Mouse (Mus musculus): ENCODE measurements at regions not wholly inside any gene's neighbourhood (a gene's known extent, or its start where the extent isn't known, plus 50 kb on each side); places are given as distances from the start of the nearest gene placed in this dataset.

DNA sequence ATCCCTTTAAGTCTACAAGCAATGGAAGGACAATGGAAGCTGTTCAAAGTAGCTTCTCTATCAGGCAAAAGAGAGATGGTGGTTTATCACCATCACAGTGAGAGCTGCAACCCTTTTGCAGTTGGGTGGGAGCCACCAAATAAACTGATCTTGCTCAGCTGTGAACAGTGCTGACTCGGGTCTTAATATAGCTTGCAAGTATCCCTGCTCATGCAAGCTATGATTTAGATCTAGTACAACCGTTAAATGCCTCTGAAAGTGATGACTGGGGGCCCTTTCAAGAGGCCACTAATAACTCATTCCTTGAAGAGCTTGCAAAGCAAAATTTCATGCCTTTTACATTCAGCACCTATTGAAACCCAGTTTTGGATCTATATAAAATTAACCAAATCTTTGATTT lies 1154.5 kb upstream of the Lrrtm3 start:
- DNase-seq (ENCODE audit: extremely low spot score in 1 of 2, low spot score in 1 of 2), result no peak

DNA sequence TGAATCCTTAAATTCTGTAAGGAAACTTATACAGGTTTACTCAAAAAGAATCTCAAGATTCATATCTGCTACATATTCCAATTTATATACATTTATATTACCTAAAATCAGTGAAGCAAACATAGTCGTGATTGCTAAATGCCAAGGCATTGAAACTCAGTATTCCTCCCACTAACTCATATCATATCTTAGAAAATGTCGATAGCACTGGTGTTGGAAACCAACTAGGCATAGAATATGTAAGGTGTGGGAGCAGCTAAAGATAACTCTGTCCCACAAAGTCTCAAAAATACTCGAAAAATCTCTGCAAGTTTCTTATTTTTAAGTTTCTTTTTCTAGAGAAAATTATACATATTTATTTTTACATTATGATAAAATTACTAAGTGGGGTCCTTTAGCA lies 1134.1 kb upstream of the Lrrtm3 start:
- peak in 1 of 2 experiments; percentile 31 for DNase-seq (ENCODE audit: extremely low spot score in 1 of 2, low spot score in 1 of 2)

DNA sequence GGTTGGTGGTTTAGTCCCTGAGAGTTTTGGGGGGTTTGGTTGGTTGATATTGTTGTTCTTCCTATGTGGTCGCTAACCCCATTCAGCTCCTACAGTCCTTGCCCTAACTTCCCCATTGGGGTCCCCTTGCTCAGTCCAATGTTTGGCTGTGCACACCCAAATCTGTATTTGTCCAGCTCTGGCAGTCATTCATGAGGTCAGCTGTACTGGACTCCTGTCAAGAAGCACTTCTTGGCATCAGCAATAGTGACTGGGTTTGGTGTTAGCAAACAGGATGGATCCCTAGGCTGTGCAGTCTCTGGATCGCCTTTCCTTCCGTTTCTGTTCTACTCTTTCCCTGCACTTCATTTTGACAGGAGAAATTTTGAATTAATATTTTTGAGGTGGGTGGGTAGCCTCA lies 1131.1 kb upstream of the Lrrtm3 start:
- DNase-seq (ENCODE audit: extremely low spot score in 1 of 2, low spot score in 1 of 2), result no peak

DNA sequence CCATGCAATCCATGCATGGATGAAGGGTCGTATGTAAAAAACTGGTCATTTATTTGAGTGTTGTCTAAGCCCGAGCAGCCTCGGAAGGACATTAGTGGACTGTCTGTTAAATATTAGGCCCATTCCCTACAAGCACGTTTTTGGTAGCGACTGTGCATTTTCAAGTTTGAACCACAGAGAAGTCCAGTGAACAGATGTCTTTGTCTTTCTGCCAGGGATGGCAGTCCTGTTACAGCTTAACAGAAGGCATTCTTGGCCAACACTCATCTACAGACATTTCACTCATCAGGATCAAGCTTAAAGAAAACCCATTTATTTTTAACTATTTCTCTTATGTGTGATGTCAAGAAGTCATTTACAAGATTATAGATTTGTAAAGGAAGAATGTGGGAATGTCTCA lies 1129.2 kb upstream of the Lrrtm3 start:
- DNase-seq (ENCODE audit: extremely low spot score in 1 of 2, low spot score in 1 of 2), result peak in 1 of 2 experiments; percentile 13

DNA sequence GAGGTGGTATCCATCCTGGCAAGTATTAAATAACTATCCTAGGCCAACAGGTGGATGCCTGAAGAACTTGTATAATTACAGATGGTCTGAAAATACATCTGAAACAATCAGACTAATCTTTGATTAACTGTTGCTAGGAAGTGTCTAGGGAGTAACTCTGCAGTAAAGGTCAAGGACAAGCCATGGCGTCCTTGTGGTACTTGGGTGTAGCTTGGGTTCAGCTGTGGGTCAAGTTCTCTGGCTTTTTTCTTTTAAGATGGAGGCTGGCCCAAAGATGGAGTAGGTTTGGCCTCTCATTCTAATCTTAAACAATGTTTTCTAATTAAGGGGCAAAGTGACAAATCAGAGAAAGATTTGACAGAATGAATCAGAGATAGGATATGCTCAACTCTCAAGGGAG lies 1126.1 kb upstream of the Lrrtm3 start:
- DNase-seq (ENCODE audit: extremely low spot score in 1 of 2, low spot score in 1 of 2), result no peak

DNA sequence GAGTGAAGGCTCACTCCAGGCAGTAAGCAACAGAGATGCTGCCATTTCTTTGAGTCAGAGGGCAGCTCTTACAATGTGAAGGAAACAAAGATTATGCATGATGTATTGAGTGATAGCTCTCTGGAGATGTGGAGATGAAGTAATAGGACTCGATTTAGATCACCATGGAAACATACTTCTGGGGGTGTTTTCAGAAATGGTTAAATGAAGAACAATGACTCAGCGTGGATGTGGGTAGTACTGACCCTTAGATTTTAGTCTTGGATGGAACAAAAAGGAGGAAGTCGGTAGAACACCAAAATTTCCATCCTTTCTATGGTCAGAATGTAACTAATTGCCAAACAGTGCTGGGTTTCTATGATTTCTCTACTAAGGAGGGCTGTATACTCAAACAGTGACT lies 1125.1 kb upstream of the Lrrtm3 start:
- DNase-seq (ENCODE audit: extremely low spot score in 1 of 2, low spot score in 1 of 2), result peak; percentile 24 to 46

DNA sequence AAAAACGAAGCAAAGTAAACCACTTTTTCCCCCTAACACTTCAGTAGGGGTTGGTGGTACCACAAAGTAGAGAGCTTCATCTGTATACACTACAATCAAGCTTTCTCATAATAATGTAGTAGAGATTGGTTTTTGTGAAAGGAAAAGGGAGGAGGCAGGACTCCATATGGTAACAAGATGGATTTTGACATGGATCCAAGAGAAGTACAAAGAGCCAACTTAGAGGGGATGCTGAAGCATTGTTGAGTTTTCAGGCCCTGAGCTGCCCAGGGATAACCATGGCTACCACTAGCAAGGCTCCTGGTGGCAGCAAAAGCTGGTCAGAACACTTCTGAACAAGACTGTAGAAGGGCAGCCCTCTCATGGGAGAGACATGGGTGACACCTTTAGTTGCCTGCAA lies 1093.6 kb upstream of the Lrrtm3 start:
- no peak for DNase-seq (ENCODE audit: extremely low spot score in 1 of 2, low spot score in 1 of 2)

DNA sequence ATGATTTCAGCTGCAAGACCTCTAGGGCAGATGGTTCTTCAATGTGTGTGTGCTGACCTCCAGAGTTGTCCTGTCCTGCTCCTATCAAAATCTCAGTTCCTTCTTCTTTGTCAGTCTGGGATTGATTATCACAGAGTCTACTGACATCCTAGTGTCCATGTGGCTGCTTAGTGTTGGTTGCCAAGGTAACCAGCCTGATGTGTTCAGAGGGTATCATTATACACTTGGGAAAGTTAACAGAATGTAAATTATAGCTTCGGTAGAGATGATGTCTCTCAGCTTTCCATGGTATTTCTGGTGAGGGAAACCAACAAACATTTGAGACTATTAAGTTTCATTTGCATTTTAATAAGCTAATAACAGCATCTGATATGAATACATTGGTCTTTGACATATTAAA lies 1092.5 kb upstream of the Lrrtm3 start:
- no peak for DNase-seq (ENCODE audit: extremely low spot score in 1 of 2, low spot score in 1 of 2)

DNA sequence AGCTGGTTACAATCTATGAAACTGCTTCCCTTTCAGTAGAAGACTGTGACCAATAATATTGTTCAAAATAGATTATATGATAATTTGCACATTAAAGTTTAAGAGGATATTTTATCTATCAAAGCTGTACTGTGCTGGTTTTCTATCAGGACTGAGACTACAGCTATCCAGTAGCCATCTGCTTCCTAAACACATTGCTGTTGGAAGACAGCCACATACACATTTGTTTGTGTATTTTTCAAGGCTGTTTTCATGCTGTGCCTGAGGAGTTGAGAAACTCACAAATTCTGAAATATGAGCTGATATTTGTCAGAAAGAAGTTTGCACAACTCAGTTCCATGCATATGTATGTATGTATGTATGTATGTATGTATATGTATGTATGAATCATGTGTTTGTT lies 1089.0 kb upstream of the Lrrtm3 start:
- peak in 1 of 2 experiments; percentile 12 for DNase-seq (ENCODE audit: extremely low spot score in 1 of 2, low spot score in 1 of 2)

DNA sequence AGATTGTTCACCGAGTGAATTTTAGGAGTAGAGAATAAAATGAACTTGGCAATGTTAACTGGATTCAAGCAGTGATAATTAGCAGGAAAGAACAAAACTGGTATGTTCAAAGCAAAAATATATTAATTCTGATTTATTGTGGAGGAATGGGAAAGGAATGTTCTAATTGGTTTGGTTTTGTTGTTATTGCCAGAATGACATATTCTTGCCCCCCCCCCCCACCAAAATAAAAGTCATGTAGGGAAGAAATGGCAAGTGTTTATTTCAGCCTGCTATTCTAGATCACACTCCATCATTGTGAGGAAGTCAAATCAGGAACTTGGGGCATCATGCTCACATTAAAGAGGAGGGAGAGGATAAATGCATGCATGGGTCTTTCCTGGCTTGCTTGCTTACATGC lies 1064.1 kb upstream of the Lrrtm3 start:
- no peak for DNase-seq (ENCODE audit: extremely low spot score in 1 of 2, low spot score in 1 of 2)

DNA sequence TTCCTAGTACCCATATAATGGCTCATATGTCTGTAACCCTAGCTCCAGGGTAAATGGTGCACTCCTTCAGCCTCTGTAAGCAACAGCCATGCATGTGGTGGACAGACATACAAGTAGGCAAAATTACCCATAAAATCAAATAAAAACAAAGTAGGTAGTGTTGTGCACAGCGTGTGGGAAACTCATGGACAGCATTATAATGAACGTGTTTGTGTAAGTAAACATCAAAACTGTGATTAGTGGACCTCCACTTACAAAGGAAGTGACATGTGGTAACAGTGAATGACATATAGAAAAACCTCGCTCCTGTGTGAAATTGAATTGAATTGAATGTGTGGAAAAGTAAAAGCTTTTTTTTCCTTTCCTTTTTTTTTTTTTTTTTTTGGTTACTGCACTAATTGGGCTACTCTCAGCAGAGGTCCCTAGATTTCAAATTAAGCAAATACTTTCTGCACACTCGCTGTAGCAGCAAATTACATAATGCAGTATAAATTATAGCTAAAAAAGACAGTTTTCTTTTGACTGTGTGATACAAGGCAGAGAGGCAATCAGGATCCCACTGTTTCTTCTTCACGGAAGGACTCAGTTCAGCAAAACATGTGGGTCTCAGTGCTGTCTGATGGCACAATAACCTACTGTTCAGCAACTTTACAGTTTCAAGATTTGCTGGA lies 1035.0 kb upstream of the Lrrtm3 start:
- no peak for DNase-seq (ENCODE audit: extremely low spot score in 1 of 2, low spot score in 1 of 2)

DNA sequence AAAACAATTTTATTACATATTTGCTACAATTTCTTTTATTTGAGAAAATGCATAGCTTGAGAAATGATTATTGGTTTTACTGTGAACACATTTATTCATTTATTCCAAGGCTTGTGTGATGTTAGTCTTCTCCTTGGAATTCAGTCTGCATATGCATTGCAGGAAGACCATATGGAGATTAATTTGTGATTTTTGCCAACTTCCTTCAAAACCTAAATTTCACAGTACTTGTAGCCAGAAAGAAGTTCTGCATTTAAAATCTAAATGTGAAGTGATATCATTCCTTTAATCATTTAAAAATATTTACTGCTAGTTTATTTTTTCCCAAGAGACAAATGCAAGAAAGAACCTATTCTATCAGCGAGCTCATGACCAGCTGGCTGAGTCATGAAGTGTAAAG lies 1028.1 kb upstream of the Lrrtm3 start:
- DNase-seq (ENCODE audit: extremely low spot score in 1 of 2, low spot score in 1 of 2), result peak in 1 of 2 experiments; percentile 23

DNA sequence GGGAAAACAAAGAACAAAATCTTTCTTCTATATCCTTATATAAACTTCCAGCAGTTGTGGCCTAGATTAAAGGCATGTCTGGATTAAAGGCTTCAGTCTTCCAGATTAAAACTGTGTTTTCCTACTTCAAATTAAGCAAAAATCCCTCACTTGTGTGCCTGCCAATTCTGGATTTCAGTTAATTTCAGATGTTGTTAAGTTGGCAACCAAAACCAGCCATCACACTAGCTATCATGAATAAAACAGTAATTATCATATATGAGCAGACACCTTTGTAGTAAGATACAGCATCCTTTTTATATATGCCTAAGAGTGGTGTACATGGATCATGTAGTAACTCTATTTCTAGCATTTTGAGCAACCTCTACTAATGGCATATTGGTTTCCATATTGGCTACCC lies 1024.5 kb upstream of the Lrrtm3 start:
- DNase-seq (ENCODE audit: extremely low spot score in 1 of 2, low spot score in 1 of 2), result no peak

DNA sequence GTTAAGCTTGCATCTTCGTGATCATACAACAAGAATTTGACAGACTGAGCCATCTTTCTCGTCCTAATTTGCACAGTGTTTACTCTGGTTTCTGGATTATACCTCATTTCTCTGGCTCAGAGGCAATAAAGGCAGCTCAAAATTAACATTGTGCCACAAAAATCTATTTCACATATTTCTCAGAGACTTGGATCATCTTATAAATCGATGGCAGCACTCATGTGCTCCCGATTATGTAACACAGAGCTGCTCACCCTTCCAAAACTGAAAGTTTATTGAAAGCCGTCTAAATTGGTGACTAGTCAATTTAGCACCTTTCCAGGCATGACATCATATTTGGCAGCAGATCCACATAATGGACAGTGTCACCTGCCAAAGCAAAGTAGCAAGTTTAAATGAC lies 1020.7 kb upstream of the Lrrtm3 start:
- DNase-seq (ENCODE audit: extremely low spot score in 1 of 2, low spot score in 1 of 2), result peak in 1 of 2 experiments; percentile 13

DNA sequence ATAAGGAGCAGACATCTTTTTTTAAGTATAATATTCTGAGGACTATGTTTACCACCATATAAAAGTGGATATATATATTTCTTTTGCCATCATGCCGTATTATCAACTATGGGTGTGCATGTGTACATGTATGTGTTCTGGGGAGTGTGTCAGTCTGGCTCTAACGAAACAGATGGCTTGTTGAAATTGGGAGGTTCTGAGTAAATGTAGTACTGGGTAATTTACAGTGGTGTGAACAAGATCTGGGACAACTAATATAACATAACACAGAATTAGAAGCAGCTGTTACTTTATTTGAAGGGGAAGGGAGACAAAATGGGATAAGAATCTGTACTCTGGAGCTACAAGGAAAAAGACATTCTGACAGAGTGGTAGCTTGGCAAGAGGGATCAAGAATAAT lies 1017.3 kb upstream of the Lrrtm3 start:
- DNase-seq (ENCODE audit: extremely low spot score in 1 of 2, low spot score in 1 of 2), result peak in 1 of 2 experiments; percentile 7

DNA sequence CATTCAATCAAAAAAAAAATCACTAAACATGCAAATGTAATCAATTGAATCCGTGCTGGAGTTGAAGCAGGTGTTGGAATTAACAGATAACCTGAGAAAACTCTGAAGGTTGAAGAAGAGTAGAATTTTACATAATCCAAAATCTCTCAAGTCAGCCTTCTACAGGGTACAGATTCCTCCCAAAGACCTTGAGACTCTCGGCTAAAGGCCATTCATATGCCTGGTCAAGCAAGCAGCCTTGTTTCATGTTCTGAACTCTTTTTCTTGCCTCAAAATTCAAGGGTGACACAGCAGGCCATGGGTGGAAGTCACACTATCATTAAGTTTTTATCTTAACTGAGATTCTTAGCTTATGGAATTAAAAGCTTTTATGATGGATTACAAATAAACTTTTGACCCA lies 994.4 kb upstream of the Lrrtm3 start:
- no peak for DNase-seq (ENCODE audit: extremely low spot score in 1 of 2, low spot score in 1 of 2)

DNA sequence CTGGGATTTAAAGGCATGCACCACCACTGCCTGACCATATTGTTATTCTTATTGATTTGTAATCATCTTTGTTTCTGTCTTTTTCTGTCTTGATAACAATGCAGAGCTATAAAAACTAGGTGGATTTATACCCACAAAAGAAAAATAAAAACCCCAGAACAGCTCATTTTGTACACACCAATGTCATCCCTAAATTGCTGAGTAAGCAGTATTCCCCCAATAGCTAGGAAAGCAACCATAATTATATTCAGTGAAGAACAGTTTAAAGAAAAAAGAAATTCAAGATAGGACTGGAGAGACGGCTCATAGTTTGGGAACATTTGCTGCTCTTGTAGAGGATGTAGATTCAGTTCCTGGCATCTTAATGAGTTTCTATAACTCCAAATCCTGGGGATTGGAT lies 991.6 kb upstream of the Lrrtm3 start:
- no peak for DNase-seq (ENCODE audit: extremely low spot score in 1 of 2, low spot score in 1 of 2)

DNA sequence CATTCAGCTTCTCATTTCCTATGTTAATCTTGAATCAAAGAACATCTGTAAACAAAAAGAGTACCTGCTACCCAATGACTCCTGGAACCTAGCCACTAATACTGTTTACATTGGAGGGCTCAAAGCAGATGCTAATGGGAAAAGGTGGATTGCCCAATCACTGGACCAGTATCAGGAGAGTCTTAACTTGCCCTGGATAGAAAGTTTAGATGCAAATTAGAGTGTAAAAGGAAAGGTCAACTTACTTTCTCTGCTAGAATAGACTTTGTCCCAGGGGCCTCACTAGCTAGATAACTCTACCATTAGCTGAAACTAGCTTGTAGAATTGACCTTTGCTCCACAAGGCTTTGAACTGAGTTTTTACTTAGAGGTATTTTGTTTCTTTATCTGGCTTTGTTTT lies 968.0 kb upstream of the Lrrtm3 start:
- no peak for DNase-seq (ENCODE audit: extremely low spot score in 1 of 2, low spot score in 1 of 2)
